Mouse (Mus musculus): ENCODE measurements at regions not wholly inside any gene's neighbourhood (a gene's known extent, or its start where the extent isn't known, plus 50 kb on each side); places are given as distances from the start of the nearest gene placed in this dataset.

- Histone ChIP-seq H3K27me3 (no peaks in the 10 kb centered on the region), H3K4me2 (no peak overlapping the region), H3K9me3 (replicated peaks) (no peaks in the 10 kb centered on the region), H3K4me1 (no peaks in the 10 kb centered on the region), H3K36me3 (ENCODE audit: poor library complexity, severe bottlenecking) (no peaks in the 10 kb centered on the region), H3K4me3 (no peak overlapping the region), H3K9ac (no peak overlapping the region), H3K27ac (no peak overlapping the region)
- ATAC-seq = no peak
Measured at GRCm38 (mm10) chr6:110439509-110439908, 205.9 kb upstream of the Grm7 start.

- H3K9me3 ChIP-seq (replicated peaks) = no peaks in the 10 kb centered on the region
- no peaks in the 10 kb centered on the region for H3K27me3 ChIP-seq
- no peak overlapping the region for H3K4me3 ChIP-seq
- ATAC-seq = no peak
- H3K36me3 ChIP-seq (ENCODE audit: poor library complexity, severe bottlenecking) = no peaks in the 10 kb centered on the region
- 50% methylated on average over 1 of the region's 1 CpGs for WGBS
- no peak overlapping the region for H3K27ac ChIP-seq
- H3K9ac ChIP-seq = no peak overlapping the region
- no peaks in the 10 kb centered on the region for H3K4me1 ChIP-seq
- H3K4me2 ChIP-seq = no peak overlapping the region
Measured at GRCm38 (mm10) chr6:110463370-110463769, 182.0 kb upstream of the Grm7 start.

- H3K27ac ChIP-seq = no peak overlapping the region
- H3K9me3 ChIP-seq (replicated peaks) = no peaks in the 10 kb centered on the region
- ATAC-seq = no peak
- no peaks in the 10 kb centered on the region for H3K4me1 ChIP-seq
- no peak overlapping the region for H3K4me2 ChIP-seq
- no peaks in the 10 kb centered on the region for H3K36me3 ChIP-seq (ENCODE audit: poor library complexity, severe bottlenecking)
- no peak overlapping the region for H3K9ac ChIP-seq
- H3K27me3 ChIP-seq = no peaks in the 10 kb centered on the region
- H3K4me3 ChIP-seq = no peak overlapping the region
Measured at GRCm38 (mm10) chr6:110467661-110468060, 177.7 kb upstream of the Grm7 start.

- no peaks in the 10 kb centered on the region for H3K27me3 ChIP-seq
- WGBS = 85% methylated on average over 2 of the region's 2 CpGs
- ATAC-seq = no peak
Measured at GRCm38 (mm10) chr6:110505861-110506260, 139.5 kb upstream of the Grm7 start.

DNA sequence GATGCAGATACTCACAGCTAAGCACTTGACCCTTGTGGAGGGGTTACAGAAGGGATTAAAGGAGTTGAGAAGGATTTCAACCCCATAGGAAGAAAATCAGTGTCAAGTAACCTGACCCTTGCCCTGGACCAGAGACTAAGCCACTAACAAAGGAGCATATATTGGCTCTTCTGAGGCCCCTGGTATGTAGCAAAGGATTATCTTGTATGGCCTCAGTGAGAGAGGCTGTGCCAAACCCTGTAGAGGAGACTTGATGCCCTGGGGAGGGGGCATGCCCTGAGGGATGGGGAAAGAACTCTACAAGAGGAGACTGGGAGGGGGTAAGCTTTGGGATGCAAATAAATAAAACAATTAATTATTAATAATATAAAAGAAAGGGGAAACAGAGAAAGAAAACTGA, 134.9 kb upstream of the Grm7 start:
- H3K4me3 ChIP-seq = no peak overlapping the region
- H3K4me2 ChIP-seq = no peak overlapping the region
- ATAC-seq = no peak
- no peaks in the 10 kb centered on the region for H3K9me3 ChIP-seq (replicated peaks)
- H3K27me3 ChIP-seq = no peaks in the 10 kb centered on the region
- H3K36me3 ChIP-seq (ENCODE audit: poor library complexity, severe bottlenecking) = no peaks in the 10 kb centered on the region
- H3K4me1 ChIP-seq = no peaks in the 10 kb centered on the region
- no peak overlapping the region for H3K27ac ChIP-seq
- H3K9ac ChIP-seq = no peak overlapping the region

More at GRCm38 (mm10) chr6:110505861-110506260, 139.5 kb upstream of the Grm7 start:
- no peak overlapping the region for H3K4me3 ChIP-seq
- no peaks in the 10 kb centered on the region for H3K36me3 ChIP-seq (ENCODE audit: poor library complexity, severe bottlenecking)
- H3K4me1 ChIP-seq = no peaks in the 10 kb centered on the region
- no peak overlapping the region for H3K9ac ChIP-seq
- H3K27ac ChIP-seq = no peak overlapping the region
- H3K4me2 ChIP-seq = no peak overlapping the region
- H3K9me3 ChIP-seq (replicated peaks) = no peaks in the 10 kb centered on the region

DNA sequence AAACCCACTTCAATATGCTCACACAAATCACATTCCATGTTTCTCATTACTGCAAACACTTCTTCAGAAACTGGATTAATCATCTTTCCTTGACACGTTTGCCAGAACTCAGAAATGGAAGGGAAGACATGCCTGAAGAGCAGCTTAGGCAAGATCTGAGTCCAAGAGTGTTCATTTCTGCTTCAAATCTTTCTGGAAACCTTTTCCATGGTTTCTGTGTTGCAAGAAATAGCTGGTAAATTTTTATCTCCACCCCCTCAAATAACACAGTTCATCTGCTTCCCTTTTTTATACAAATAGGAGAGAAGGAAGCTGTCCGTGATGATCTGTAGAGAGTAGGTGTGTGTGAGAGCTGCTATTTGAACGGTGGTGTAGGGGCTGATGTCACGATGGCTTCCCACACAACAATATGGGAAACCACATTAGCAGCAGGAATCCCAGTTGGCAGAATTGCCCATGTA, 106.6 kb upstream of the Grm7 start:
- H3K4me2 ChIP-seq = no peak overlapping the region
- H3K9me3 ChIP-seq (replicated peaks) = no peaks in the 10 kb centered on the region
- no peak overlapping the region for H3K27ac ChIP-seq
- H3K9ac ChIP-seq = no peak overlapping the region
- H3K4me1 ChIP-seq = no peaks in the 10 kb centered on the region
- no peaks in the 10 kb centered on the region for H3K36me3 ChIP-seq (ENCODE audit: poor library complexity, severe bottlenecking)
- no peaks in the 10 kb centered on the region for H3K27me3 ChIP-seq
- 82% methylated on average over 4 of the region's 4 CpGs for WGBS
- H3K4me3 ChIP-seq = no peak overlapping the region
- ATAC-seq = no peak

DNA sequence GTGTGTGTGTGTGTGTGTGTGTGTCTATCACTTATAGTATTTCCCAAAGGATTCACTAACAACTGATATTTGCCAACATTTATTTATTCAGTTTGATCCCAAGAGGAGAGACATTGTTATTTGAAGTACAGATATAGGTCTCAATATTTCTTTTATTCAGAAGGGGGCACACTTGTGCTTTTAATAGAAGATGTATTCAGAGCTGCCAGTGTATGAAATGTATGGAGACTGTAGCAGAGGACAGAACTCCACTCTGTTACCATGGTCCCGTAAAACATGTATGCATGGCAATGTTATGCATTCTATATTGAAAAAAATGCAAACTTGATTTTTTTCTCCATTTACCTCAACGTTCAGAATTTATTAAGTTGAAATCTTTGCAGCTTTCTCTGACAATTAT, 99.8 kb upstream of the Grm7 start:
- H3K36me3 ChIP-seq (ENCODE audit: poor library complexity, severe bottlenecking) = no peaks in the 10 kb centered on the region
- 0 out of 2 replicates have a peak, but pooled peaks have one; percentile 50 for ATAC-seq

DNA sequence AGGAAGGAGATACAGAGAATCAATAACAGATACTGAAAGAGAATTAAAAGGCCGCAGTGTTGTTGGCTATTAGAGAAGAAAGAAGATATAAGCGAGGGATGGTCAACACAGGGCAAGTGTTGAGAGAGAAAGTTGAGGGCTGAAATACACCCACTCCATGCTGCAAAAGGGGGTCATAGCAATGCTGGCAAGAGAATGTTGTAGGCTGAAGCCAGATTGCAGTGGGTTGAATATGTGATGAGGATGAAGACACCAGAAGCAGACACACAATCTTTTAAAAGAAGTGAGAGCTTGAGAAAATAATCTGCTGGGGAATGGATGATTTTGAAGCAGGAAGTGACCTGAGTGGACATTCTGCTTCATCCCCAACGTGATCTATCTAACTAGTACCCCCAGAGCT, 90.5 kb upstream of the Grm7 start:
- WGBS = 78% methylated on average over 3 of the region's 3 CpGs
- no peak overlapping the region for H3K27ac ChIP-seq
- H3K4me3 ChIP-seq = no peak overlapping the region

More for the DNA sequence above, 99.8 kb upstream of the Grm7 start:
- Histone ChIP-seq H3K4me2 (no peak overlapping the region), H3K9ac (no peak overlapping the region), H3K27ac (no peak overlapping the region), H3K9me3 (replicated peaks) (no peaks in the 10 kb centered on the region), H3K27me3 (no peaks in the 10 kb centered on the region), H3K4me3 (no peak overlapping the region), H3K4me1 (no peaks in the 10 kb centered on the region)
- WGBS = 79% methylated on average over 2 of the region's 2 CpGs

GRCm38 (mm10) chr6:110559656-110560055, 85.7 kb upstream of the Grm7 start:
- H3K4me3 ChIP-seq = no peak overlapping the region
- no peak overlapping the region for H3K27ac ChIP-seq
- no peaks in the 10 kb centered on the region for H3K36me3 ChIP-seq (ENCODE audit: poor library complexity, severe bottlenecking)
- H3K4me2 ChIP-seq = no peak overlapping the region
- H3K9me3 ChIP-seq (replicated peaks) = no peaks in the 10 kb centered on the region
- no peak for ATAC-seq
- H3K9ac ChIP-seq = no peak overlapping the region
- H3K4me1 ChIP-seq = no peaks in the 10 kb centered on the region
- 74% methylated on average over 2 of the region's 2 CpGs for WGBS
- H3K27me3 ChIP-seq = no peaks in the 10 kb centered on the region

More for the DNA sequence above, 90.5 kb upstream of the Grm7 start:
- no peaks in the 10 kb centered on the region for H3K27me3 ChIP-seq
- H3K9me3 ChIP-seq (replicated peaks) = no peaks in the 10 kb centered on the region
- no peak overlapping the region for H3K9ac ChIP-seq
- no peaks in the 10 kb centered on the region for H3K36me3 ChIP-seq (ENCODE audit: poor library complexity, severe bottlenecking)
- H3K4me1 ChIP-seq = no peaks in the 10 kb centered on the region
- H3K4me2 ChIP-seq = no peak overlapping the region
- ATAC-seq = no peak

GRCm38 (mm10) chr6:110560426-110560825, 85.0 kb upstream of the Grm7 start:
- Histone ChIP-seq H3K36me3 (ENCODE audit: poor library complexity, severe bottlenecking) (no peaks in the 10 kb centered on the region), H3K4me1 (no peaks in the 10 kb centered on the region), H3K9ac (no peak overlapping the region), H3K9me3 (replicated peaks) (no peaks in the 10 kb centered on the region), H3K27ac (no peak overlapping the region), H3K4me2 (no peak overlapping the region), H3K27me3 (no peaks in the 10 kb centered on the region), H3K4me3 (no peak overlapping the region)
- 77% methylated on average over 3 of the region's 3 CpGs for WGBS
- no peak for ATAC-seq

GRCm38 (mm10) chr6:110577216-110577615, 68.2 kb upstream of the Grm7 start:
- H3K36me3 ChIP-seq (ENCODE audit: poor library complexity, severe bottlenecking) = no peaks in the 10 kb centered on the region
- 66% methylated on average over 1 of the region's 1 CpGs for WGBS
- no peak for ATAC-seq
- H3K27ac ChIP-seq = no peak overlapping the region
- no peak overlapping the region for H3K9ac ChIP-seq
- no peak overlapping the region for H3K4me3 ChIP-seq
- H3K9me3 ChIP-seq (replicated peaks) = no peaks in the 10 kb centered on the region
- H3K27me3 ChIP-seq = no peaks in the 10 kb centered on the region
- H3K4me2 ChIP-seq = no peak overlapping the region
- no peaks in the 10 kb centered on the region for H3K4me1 ChIP-seq
